Mouse (Mus musculus) erythroblast, adult 5-6 weeks (primary cell): ENCODE measurements at regions not wholly inside any gene's neighbourhood (a gene's known extent, or its start where the extent isn't known, plus 50 kb on each side); places are given as distances from the start of the nearest gene placed in this dataset.

Experiments used
- ATAC-seq: replicated peaks from 2 replicates; pipeline ENCODE4 v1.8.0; 2016; ENCODE audit warnings: moderate number of reproducible peaks, mild to moderate bottlenecking, moderate TSS enrichment, inconsistent platforms; ENCODE audit not compliant: poor library complexity, low FRiP score, severe bottlenecking

DNA sequence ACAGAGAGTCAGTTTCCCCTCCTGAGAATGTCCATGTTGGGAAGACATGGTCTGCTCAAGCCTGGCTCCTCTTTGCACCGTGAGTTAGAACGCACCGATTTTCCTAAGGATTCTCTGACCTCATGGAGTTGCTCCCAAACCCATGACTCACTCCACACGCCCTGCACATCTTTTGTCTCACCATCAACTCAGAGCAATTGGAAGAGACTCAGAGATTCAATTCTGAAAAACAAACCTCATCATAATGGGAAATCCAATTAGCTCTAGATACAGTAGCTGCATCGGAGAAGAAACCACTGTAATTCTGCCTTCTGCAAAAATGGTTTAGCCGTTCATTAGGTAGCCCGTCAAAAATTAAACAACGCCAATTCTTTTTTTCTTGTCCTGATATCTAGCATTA is 200.6 kb upstream of the Tank start:
- no peak for ATAC-seq

DNA sequence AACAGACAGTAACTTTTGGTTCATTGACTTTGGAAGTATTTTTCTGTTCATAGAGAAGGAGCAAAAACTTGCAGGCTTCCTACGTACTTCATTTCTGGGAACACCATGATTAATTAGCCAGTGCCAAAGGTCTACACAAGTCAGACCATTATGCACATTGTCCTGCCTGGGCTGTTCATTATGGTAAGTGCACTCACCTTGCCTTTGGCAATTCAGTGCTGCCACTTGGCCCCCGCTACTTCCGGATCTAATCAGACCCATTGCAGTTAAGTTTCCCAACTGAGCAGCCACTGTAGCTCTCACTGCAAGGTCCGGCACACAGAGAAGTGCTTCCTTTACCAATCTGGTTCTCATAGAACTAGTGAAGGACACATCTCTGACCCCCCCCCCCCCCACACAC is 215.8 kb upstream of the Tank start:
- ATAC-seq: no peak

DNA sequence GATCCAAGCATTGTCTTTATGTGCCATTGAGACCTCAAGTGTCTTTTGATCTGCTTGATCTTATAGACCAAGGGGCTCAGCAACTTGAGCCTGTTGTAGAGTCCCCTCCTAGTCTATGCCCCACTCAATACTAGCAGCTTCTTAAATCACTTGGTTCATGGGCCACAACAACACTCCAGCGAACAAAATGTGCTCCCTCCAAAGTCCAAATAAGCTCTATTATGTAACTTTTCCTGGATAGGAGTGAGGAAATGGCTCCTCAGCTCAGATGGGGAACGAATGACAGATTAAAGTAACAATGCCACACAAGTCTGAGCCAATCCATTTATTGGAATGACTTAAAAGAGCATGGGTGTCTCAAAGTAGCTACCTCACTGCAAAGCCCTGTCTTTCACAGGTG is 217.0 kb upstream of the Tank start:
- ATAC-seq: no peak

DNA sequence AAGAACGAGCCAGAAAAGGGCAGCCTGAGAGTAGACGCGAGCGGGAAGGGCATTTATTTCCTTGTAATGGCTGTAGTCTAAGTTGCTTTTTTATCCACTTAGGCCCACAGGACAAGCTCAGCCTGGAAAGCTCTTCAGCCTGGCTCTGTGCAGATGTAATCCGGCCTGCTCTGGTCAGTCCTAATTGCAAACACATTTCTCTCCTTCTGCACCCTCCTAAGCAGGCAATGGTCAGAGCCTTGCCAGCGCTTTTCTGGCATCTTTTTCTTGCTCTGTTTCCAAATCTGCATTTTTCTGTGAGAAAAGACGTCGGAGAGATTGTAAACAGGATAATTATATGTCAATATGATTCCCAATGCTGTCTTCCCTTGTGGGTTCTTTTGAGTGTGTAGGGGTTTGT is 224.3 kb upstream of the Tank start:
- no peak for ATAC-seq

DNA sequence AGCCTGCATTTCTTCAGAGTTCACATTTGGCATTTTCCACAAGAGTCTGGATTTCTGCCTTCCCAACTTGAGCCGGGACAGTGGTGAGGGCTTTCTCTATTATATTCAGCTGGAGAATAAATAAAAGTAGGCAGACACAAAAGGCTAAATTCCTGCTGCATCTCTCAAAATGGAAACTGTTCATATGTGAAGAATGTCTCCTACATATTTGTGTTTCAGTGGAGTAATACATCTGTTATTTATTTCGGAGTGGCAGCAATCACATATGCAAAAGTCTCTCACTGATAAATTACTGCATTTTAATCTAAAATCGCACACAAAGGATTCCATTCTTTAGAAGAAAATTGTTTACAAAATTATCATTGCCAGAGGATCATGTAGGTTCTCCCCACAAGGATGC is 230.9 kb upstream of the Tank start:
- ATAC-seq: no peak

DNA sequence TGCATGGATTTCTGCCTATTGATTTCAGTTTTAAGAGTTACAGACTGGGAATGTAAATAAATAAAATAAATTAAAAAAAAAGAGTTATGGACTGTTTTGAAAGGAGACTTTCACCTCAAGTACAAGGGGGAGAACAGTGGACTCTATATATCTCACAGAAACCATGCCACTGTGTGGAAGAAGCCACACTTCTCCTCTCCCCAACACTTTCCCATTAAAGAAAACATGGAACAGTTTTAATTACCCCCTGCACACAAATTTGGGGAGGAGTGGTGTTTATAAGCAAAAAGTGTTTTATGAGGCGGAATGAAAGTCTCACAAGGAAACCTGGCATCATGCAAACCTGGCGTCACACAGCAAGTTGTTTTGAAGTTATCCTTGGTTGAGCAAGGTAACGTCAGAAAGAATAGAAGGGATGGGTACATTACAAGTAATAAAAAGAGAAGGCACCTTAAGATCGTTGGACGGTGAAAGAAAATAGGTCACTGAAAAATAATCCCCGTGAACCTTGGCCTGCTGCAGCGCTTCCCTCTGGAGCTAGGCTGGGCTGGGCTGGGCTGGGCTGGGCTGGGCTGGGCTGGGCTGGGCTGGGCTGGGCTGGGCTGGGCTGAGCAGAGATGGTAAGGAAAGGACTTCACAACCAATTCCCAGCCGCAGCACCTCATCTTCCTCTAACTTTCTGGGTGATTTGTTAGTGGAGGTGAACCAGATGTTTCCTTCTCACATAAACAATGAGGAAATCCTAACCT is 232.2 kb upstream of the Tank start:
- no peak for ATAC-seq

DNA sequence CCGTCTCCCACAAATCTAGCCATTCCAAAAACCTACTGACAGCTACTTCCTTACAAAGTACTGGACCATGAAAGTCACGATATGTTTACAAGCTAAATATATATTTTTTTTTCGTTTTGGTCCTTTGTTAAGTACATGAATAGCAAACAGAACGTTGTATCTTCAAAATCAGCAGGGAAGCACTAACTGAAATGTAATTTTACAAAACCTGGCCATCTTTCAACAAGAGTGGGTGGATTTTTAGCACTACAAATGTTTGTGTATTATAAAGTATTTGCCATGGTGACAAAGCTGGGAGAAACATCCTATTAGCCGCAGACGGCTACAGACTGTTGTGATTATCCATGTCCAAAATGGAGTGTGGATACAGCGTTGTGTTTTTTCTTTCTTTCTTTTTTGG is 233.1 kb upstream of the Tank start:
- ATAC-seq: no peak

DNA sequence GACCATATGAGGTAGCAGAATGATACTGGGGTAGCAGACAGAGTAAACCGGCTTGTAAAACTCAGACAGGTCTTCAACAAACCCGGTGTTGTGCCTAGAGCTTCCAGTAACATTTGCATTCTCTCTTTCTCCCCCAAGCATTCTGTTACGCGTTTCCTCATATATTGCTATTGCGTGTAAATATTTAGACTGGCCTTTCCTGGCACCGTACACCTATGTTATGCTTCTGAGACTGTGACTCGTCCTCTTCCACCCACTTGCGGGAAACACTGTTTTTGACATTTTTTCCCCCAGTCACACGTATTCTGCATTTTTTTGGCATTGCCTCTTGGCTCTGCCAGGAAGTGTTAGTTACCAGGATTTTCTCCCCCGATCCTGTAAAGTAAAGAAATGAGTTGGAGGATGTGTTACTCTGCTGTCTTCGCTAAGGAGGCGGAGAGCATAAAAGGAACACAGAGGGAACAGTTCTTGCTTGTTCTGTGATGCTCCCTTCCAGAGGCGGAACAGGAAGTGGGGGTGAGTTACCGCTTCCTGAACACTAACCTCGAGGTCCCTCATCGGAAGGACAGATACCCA is 233.7 kb upstream of the Tank start:
- no peak for ATAC-seq

DNA sequence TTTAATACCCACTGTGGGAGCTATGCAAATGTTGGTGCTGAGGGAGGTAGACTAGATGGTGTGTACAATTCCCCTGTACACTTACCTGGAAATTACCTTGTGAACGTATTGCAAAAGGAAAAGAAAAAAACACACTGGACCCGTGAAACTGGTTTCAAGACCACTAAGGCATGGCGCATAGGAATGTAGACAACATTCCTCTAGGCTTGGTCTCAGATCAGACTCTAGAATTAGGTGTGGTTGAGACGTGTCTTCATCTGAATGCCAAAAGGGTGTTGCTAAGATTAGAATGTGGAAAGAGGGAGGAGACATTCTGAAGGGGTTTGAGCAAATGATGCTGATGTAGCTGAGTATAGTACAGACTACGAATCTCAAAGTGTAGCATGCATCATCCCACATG is 237.1 kb upstream of the Tank start:
- ATAC-seq: no peak

DNA sequence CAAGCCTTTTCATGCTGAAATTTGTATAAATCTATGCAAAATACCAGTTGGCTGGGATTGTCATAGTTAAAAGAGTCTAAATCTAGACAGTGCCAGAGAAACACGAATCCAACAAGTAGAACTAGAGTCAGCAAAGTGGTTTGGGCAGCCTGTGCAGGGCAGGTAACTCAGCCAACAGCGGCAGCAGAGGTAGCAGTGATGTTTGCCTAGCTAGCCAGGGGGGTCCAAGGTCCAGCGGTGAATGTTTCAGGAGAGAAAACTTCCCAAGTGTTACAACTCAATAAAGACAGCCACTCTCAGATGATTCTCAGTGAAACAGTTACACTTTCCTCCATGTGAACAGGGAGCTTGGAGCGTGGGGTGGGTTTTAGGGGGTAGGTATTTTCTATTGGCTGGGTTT is 259.2 kb upstream of the Tank start:
- no peak for ATAC-seq

DNA sequence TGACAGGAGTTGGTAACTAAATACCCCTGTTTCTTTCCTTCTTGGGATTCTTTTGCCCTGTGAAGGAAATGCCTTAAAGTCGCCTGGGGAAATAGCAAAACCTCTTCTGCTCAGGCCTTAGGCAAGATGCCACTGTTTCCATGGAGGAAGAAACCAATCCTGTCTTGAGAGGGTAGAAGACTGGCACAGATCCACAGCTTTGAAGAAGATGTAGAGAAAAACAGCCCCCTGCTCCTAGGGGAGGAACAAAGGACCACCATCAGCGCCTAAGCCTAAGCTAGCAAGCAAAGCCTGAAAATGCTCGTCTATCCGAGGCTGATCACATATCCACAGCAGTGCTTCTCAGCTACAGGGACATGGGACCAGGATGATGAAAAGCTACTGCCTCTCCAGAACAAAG is 268.0 kb upstream of the Tank start:
- no peak for ATAC-seq

DNA sequence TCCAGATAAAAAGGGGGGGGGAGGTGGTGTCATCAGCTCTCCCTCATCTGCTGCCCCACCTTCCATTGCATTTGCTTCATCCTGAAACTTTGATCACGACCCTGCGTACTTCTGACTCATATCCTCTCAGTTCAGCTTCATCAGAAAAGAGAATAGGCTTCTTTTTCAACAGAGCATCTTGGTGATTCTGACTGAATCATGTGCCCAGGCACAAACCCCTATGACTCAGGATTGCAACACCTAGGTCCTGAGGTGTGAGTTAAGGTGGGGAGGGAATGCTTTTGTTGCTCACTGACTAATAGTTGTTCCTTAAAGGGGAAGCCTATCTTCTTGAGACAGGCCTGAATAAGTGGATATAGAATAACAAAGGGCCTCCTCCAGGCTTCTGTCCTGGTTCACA is 269.2 kb upstream of the Tank start:
- ATAC-seq: no peak

DNA sequence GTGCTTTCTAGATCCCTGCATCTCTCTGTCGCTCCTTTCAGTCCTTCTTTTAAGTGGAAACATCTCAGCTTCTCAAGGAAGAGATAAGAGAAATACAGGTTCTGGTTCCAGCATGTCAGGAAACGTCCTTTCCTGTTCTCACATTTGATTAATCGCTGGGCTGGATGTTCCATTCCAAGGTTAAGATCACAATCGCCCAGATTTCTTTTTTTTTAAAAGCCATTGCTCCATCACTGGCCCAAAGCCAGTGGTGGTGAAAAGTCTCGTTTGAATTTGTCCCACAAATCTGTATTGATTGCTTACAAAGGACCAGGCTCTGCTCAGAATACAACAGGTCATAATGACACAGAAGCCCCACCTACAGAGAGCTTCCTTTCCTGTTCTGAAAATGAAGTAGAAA is 281.2 kb upstream of the Tank start:
- no peak for ATAC-seq

DNA sequence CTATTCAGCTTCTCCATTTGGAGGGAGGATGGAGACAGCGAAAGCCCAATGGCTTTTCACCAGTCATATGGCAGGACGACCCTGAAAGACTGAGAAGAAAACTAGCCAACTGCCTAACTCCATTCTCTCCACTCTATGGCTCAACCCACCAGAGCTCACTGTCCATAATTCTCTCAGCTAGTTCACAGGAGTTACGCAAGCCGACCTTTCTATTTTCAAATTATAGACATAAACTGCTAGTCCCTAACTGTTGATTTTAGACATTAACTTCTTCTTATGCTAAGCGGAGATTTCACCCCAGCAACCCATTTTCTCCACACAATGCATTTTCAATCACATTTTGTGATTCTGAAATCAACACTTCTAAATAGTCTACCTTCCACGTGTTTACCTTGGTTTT is 281.8 kb upstream of the Tank start:
- no peak for ATAC-seq

DNA sequence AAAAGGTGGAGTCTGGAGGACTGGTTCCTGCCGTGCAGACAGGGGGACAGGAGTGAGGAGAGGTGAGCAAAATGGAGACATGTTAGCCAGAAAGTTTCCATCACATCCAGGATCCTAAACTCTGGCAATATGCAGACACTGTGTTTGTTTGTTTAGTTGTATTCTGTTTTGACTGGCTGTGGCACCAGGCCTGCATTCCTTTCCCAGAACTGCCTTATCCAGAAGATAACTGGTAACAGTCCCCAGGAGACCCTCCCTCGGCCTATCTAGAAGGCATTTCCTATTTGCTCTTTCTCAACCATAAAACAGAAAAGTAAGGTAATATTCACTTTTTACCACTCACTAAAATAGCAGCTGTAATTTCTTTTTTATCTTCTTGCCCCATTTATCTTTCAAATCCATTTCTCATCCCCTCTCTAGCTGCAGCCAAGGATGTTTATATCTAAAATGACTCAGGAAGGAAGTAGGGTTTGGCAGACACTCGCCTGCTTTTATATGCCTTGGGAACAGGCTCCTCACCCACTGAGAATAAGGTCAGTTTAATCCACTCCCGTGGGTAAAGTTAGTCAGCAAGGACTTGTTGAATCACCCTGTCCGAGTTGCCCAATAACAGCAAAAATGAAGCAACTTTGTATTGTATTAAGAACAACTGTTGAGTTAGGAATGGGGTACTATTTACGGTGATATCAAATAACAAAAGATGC is 283.0 kb upstream of the Tank start:
- no peak for ATAC-seq

DNA sequence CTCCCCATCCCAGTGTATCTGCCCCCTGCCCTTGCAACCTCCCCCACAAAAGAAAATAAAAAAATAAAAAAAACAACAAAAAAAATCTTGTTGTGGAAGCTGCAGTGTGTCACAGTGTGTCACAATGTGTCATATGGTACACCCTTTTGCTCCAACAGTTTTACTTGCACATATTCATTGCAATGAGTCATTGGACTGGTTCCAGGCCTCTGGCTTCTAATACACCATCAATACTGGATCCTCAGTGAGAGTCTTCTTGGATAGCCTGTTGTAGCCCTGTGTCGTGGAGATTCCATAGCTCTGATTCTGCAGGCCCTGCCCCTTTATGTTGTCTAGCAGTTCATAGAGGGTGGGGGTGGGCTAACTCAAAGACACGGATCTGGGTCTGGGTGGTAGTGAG is 290.1 kb upstream of the Tank start:
- ATAC-seq: no peak

DNA sequence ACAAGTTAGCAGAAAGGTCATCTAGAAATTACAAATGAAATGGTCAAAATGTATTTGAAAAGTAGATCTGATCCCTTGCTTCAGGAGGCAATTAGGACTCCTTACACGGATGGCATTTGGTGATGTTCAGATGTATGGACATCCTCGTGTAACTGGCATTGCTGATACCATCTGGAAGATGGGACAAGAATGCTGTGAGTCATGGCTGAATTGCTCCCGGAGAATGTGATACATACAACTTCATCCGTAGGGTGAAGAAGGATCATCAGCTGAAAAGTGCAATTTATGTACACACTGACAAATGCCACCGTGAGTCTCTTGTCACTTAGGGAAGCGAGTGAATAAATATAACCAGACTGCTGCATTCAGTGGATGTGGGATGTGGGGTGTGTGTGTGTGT is 293.7 kb upstream of the Tank start:
- ATAC-seq: no peak

DNA sequence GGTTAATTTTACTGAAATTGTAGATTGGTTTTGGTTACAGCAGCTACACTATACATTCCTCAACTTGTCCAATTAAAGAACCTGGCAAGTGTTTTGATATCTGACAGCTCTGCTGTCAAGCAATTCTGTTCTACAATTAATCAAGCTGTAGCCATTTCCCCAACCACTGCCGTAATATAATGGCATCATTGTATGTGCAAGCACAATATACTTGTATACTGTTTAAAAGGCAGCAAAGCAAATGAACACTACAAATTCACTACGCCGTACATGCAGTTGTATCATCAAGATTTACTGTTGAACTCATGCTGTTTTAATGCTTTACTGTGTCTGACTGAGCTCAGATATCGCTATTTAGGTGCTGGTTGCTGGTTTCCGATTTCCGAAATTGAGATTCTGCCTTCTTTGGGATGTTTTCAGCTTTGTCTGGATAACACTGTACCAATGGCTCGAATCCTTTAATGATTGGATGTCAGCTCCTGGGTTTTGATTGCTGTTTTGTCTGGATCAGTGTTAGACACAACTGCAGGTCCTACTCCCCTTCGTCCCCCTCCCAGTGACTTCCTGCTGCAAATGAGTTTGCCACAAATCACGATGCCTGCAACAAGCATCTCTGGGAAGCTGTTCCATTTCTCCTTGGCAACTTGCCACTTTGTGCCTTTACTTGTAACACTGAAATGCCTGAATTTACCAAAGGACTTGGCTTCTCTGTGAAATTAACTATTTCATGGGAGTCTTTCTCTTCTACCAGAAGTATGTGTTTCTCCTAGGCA is 294.4 kb upstream of the Tank start:
- no peak for ATAC-seq

DNA sequence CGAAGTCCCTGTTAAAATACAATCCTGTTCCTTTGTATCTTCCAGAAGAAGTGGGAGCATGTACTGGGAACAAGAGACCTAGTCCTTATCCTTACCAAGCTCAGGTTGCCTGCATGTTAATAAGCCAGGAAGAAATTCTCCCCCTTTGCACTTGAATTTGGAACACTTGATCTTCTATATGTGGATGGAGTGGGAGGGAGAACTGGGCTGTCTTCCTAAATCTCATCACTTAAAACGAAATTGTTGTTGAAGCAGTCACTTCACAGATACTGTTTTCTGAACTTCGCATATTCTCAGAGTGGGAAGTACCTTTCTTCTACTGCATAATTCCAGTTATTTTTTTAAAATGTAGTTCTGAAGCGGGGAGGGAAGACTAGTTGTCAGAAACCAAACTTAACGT is 305.7 kb upstream of the Tank start:
- ATAC-seq: no peak

DNA sequence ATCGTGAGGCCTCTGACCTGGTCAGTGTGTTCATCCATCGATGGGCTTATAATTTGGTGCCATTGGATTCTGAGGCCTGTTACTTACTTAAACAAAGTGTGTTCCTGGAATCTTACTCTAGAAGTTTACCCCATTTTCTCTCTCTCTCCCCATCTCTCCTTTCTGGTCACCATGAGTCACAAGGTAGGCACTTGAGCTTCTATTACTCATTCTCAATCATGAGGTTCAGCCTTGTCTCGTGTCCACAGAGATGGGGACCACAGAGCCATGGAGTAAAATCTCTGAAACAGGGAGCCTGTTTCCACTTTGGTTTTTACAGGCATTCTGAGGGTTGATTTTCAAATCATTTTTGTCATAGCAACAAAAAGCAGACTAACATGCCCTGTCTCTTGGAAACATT is 304.7 kb upstream of the Rbms1 start:
- ATAC-seq: no peak
